14 mouse cellular contexts compared by ENCODE assay signal in genomic region chr4:141316498-141317180, GRCm38 (mm10). TPM values are rescaled to one million over a fixed set of nuclear protein-coding genes. Genes with fewer than 3 reads are reported as not detected.
A peak's percentile ranks its signal among the peaks of the same experiment; 100 is the strongest.
DNase-seq lines count a peak whose midpoint lies in the region; ATAC-seq and TF ChIP-seq lines count a peak whose summit lies in the region.
"Had no signal": no experiment of that assay in that cellular context is flagged by ENCODE, and none has a peak within 500 bp of the region (broad histone marks: within the 10 kb centered on the region; RNA-seq: fewer than 3 reads in every experiment).

No protein-coding gene starts in this region.

- peak; percentile 21 to 25 for DNase-seq in cerebellum, adult 2 months
- DNase-seq in kidney, adult 11 months = peak; percentile 61
- no peak for DNase-seq in kidney, postnatal 10 days
- DNase-seq in lung, postnatal 36 days = peak; percentile 39
- no peak for DNase-seq in lung, postnatal 4 days
- no peak for DNase-seq in limb, embryonic 10.5 days (ENCODE audit: low spot score)
- DNase-seq in layer of hippocampus, adult 11-12 months (ENCODE audit: low spot score) = no peak
- DNase-seq: forebrain, postnatal 0 days; layer of hippocampus, postnatal 36 days; thymus, postnatal 4 days had no signal

- H3K4me3 ChIP-seq in cerebellum, adult 2 months (replicated peaks; ENCODE audit: insufficient read depth, low read depth, low read length) = no peak overlapping the region
- H3K4me3 ChIP-seq in limb, embryonic 10.5 days = no peak overlapping the region
- H3K4me3 ChIP-seq: embryonic facial prominence, embryonic 15.5 days; limb, embryonic 12.5 days; megakaryocyte, embryonic 14.5 days had no signal

- 0 out of 2 replicates have a peak overlapping the region, but pooled peaks have one; percentile 17 for H3K27ac ChIP-seq in cerebellum, adult 2 months (ENCODE audit: insufficient read depth, low read length)
- peak overlapping the region; percentile 43; the same call in 1 of the 2 replicates for H3K27ac ChIP-seq in limb, embryonic 10.5 days
- H3K27ac ChIP-seq: limb, embryonic 12.5 days had no signal

- TF ChIP-seq CTCF in cerebellum, adult 2 months (IDR thresholded peaks at IDR 0.05; ENCODE audit: borderline replicate concordance, insufficient read depth, low read depth, low read length) = no peak

- no peak for TF ChIP-seq POLR2A in cerebellum, adult 2 months (IDR thresholded peaks at IDR 0.05; ENCODE audit: borderline replicate concordance, insufficient read depth, low read length)

- no peak for ATAC-seq in cerebellum, adult (ENCODE audit: insufficient number of reproducible peaks, low FRiP score, low TSS enrichment)
- ATAC-seq: forebrain, postnatal 0 days had no signal

- no peaks in the 10 kb centered on the region for H3K27me3 ChIP-seq in cerebellum, adult 2 months (ENCODE audit: control insufficient read depth, insufficient read depth, low read length)
- no peaks in the 10 kb centered on the region for H3K27me3 ChIP-seq in limb, embryonic 10.5 days (ENCODE audit: low read depth, poor library complexity, severe bottlenecking)
- H3K27me3 ChIP-seq: embryonic facial prominence, embryonic 15.5 days; limb, embryonic 12.5 days had no signal

- WGBS in cerebellum, adult 2 months = 54% methylated on average over 18 of the region's 18 CpGs
- WGBS in limb, embryonic 10.5 days = 90% methylated on average over 18 of the region's 18 CpGs

- H3K4me1 ChIP-seq in cerebellum, adult 2 months (ENCODE audit: control insufficient read depth, insufficient read depth, low read length) = peaks cover 16% of the 10 kb centered on the region
- peaks cover 43% of the 10 kb centered on the region for H3K4me1 ChIP-seq in limb, embryonic 10.5 days

- H3K9me3 ChIP-seq in limb, embryonic 10.5 days (replicated peaks) = no peaks in the 10 kb centered on the region
- H3K9me3 ChIP-seq: embryonic facial prominence, embryonic 15.5 days; limb, embryonic 12.5 days; megakaryocyte, embryonic 14.5 days had no signal

- H3K36me3 ChIP-seq in limb, embryonic 10.5 days = peaks cover 44% of the 10 kb centered on the region

RNA-seq across cellular contexts. Expression of gene Epha2, which starts 15.6 kb away (rescaled TPM):
- polyA plus RNA-seq in cerebellum, adult 2 months (2012; rRNA removed) = 1.9 and 2.0 TPM in 2 replicates
- polyA plus RNA-seq in limb, embryonic 10.5 days (2016; fragmentation: Nextera tagmentation; extraction: Ambion mirVana) = 4.6 and 5.6 TPM in 2 replicates

RNA-seq across cellular contexts. Expression of gene Fam131c, which starts 51.4 kb away (rescaled TPM):
- polyA plus RNA-seq in cerebellum, adult 2 months (2012; rRNA removed) = 17.9 and 18.2 TPM in 2 replicates
- 0.14 and 0.29 TPM in 2 replicates for polyA plus RNA-seq in limb, embryonic 10.5 days (2016; fragmentation: Nextera tagmentation; extraction: Ambion mirVana)

Comparison
In these comparisons a context has a peak if more than half of its experiments do, and no peak if none do; other contexts are left out.
1. DNase-seq: peak in cerebellum, adult 2 months (2 of 2), kidney, adult 11 months (single experiment) and lung, postnatal 36 days (single experiment); none in kidney, postnatal 10 days (single experiment), lung, postnatal 4 days (0 of 2), limb, embryonic 10.5 days (single experiment) and layer of hippocampus, adult 11-12 months (single experiment).
2. RNA of gene Fam131c, which starts 51.4 kb away (polyA plus RNA-seq): 17.9 to 18.2 TPM in cerebellum, adult 2 months; 0.14 to 0.29 TPM in limb, embryonic 10.5 days; every median in the first group is over 10 times any median in the second.